Mouse (Mus musculus) 416B (cell line): ENCODE data around the gene Anp32e.
A peak's percentile ranks its signal among the peaks of the same experiment; 100 is the strongest.
"Not testable (repeated sequence)": the region's sequence is repeated elsewhere in the genome, so short reads cannot be mapped to it uniquely, and the experiment has no call there.

Experiments used
- DNase-seq: peaks from one replicate; pipeline ENCODE4 v3.0.0; 2011; ENCODE audit warnings: low read depth

Anp32e gene

GRCm38 (mm10) chr3:95944742-95945141 is 15.7 kb downstream of the Anp32e start:
- DNase-seq: no peak

DNA sequence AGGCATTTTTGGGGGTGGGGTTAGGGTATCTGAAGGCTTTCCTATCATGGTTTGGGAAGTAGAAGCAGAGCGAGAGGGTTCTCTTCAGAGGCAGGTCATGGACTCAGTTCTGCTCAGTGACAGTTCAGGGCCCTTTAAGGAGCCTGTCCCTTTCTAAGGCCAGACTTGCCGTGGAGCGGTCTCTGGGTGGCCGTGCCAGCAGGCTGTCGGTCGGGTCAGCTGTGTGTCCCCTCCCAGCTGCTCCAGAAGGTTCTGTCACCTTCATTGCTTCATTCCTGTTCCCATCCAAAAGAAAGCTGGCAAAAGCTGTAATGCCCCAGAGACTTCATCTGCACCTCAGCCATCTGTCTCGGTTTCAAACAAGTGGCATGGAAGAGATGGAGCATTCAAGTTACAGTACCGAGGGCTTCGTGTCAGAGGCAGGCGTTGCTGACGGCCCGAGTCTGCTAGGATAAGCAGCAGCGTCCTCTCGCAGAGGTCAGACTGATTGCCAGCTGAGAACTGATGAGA is 16.7 kb downstream of the Anp32e start:
- no peak for DNase-seq

DNA sequence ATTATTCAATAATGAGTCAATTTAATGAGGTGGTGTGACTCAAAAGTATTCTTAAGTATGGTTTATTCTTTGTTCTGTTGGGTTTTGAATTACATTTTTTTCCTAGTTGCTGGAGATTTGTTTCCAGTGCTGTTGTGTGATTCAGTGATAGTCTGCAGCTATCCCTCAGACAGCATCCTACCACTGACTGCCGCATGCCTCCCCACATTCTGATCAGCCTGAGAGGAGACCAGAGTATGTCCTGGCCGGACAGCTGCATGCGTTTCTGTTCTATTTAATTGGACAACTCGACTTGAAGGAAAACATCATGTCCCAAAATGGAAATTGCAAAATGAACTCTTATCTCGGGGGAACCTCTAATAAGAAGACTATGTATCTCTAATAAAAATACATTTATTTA is 19.3 kb downstream of the Anp32e start:
- DNase-seq: no peak

DNA sequence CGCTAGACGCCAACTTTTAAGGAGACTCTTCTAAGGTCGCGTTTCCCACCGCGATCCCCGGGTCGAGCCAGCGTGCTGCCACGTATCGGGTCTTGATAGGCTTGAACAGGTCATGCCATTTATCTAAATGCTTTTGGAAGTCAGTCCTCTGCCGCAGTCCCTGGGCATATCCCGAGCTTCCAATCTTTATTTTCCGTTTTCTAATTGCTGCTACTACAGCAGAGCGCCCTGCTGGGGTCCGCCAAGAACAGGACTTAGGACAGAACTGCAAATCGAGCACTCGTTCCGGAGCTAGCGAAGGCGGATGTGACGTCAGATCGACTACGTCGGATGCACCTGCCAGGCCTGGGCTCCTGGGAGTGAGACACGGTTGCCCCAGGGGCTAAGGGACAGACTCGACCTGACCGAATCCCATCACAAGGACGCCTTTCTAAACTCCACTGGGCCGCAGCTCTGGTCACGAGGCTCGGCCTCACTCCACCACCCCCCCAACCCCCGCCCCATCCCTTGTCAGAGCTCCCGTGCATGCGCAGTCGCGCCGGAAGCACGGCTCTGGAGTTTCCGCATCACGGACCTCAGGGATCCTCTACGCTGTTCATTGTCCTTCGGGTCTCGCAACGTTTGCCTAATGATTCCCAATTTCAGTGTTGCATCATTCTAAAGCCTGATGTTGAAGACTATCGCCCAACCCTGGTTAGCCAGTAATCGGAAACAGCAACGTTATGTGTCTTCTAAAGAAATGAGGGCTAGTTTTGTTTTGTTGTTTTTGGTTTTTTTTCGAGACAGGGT is 21.9 kb downstream of the Anp32e start:
- peak; percentile 96 for DNase-seq

- not testable (repeated sequence) for DNase-seq
These were observed 22.5 kb downstream of the Anp32e start for GRCm38 (mm10) chr3:95951566-95951965.

DNA sequence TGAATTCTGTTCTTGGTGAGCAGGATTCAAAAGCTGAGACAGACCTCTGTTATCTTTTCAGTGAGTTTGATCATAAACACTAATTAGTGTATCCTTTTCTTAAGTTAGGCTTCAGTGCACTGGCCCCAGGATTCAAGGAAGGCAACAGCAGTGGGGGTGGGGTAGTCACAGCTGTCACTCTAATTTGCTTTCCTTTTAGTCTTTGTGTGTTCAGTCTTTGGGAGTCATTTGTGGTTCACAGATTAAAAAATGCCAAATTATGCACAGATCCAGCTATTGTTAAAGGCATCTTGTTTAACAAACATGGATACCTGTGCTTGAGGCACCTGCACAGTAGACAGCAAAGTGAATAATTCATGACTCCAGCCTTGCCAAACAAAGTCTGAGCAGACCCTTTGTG is 24.0 kb downstream of the Anp32e start:
- no peak for DNase-seq

DNA sequence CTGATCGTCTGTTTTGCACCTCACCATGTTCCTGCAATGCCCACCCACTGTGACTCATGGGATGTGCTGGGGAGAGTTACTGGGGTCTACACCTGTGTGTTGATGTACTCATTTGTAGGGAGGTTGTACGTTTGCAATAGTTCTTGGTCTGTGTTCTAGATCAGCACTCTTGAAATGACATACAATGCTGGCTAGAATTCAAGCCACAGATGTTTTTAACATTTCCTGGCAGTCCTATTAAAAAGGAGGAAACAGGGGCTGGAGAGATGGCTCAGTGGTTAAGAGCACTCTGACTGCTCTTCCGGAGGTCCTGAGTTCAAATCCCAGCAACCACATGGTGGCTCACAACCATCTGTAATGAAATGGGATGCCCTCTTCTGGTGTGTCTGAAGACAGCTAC is 24.5 kb downstream of the Anp32e start:
- DNase-seq: peak; percentile 42

GRCm38 (mm10) chr3:95954648-95955173 is 25.7 kb downstream of the Anp32e start:
- DNase-seq: not testable (repeated sequence)

- no peak for DNase-seq
These were observed 26.3 kb downstream of the Anp32e start for GRCm38 (mm10) chr3:95955318-95955717.

- DNase-seq: peak; percentile 78
These were observed 28.5 kb downstream of the Anp32e start for GRCm38 (mm10) chr3:95957359-95958148.

DNA sequence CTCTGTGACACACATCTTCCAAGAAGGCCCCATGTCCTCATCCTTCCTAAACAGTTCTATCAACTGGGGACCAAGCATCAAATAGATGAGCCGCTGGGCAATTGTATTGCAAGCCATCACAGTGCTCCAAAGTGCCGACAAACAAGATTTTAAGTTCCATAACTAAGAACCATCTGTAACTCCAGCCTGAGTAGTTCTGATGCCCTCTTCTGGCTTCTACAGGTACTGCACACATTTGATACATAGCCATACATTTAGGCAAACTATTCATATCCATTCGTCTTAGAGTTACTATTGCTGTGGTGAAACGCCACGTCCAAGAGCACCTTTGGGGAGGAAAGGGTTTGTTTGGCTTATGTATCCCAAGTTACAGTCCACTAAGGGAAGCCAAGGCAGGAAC is 30.0 kb downstream of the Anp32e start:
- DNase-seq: peak; percentile 85

- DNase-seq: peak; percentile 76
These were observed 30.8 kb downstream of the Anp32e start for GRCm38 (mm10) chr3:95959807-95960206.

DNA sequence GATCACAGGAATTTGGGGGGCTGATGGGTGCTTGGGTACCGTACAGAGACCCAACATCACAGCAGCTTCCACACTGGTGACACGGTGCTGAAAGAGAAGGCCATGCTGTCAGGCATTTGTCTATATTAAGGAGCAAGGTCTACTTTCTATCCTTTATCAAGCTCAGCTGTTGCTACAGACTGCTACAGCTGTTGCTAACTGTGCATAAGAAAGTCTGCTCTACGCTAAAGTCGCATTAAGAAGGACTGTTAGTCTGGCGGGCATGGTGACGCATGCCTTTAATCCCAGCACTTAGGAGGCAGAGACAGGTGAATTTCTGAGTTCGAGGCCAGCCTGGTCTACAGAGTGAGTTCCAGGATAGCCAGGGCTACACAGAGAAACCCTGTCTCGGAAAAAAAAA is 33.1 kb downstream of the Anp32e start:
- not testable (repeated sequence) for DNase-seq

- no peak for DNase-seq
These were observed 34.2 kb downstream of the Anp32e start for GRCm38 (mm10) chr3:95963230-95963629.

- DNase-seq: peak; percentile 59
These were observed 34.6 kb downstream of the Anp32e start for GRCm38 (mm10) chr3:95963681-95964080.

DNA sequence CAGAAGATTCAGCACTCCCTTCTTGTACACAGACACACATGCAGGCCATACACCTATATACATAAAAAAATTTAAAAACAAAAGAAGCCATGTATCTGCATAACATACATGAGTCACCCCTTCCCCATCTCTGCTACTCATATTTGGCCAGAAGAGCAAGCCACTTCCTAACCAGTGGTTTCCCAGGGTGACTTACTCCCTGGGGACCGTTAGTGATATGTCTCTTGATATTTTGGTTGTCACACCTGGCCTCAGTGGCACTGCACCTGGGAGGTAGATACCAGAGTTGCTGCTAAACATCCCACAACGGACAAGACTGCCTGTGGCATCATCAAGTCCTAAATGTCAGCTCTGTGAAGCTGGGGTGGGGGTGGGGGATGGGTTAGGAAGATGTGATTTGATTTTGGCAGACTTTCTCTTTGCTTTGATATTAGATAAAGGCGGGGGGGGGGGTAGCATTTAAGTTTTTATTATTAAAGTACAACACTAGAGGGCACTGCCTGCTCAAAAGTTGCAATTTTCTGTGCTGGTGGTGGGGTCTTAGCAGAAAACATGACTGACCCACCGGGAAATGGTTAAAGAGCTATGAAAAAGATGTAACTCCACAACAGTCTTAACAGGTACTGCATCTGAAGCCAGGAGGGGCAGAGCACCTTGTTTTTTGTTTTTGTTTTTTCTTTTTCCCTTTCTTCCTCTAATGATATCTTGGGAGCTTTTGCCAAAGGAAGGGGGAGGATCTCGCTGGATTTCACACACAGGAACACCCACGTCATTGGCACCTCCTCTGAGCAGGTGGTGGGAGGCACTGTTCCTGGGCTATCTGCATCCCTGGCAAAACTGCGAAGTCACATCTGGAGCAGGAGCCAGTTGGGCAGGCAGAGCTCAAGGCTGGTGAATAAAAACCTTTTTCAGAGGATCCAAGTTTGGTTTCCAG is 36.7 kb downstream of the Anp32e start:
- peak; percentile 79 for DNase-seq

GRCm38 (mm10) chr3:95969277-95969676 is 40.2 kb downstream of the Anp32e start:
- no peak for DNase-seq

- DNase-seq: not testable (repeated sequence)
These were observed 41.6 kb downstream of the Anp32e start for GRCm38 (mm10) chr3:95970661-95971060.

GRCm38 (mm10) chr3:95972251-95972872 is 43.3 kb downstream of the Anp32e start:
- DNase-seq: no peak

- DNase-seq: peak; percentile 36
These were observed 44.0 kb downstream of the Anp32e start for GRCm38 (mm10) chr3:95972873-95973634.
